Mouse (Mus musculus) lung, postnatal 36 days (tissue): ENCODE measurements at regions not wholly inside any gene's neighbourhood (a gene's known extent, or its start where the extent isn't known, plus 50 kb on each side); places are given as distances from the start of the nearest gene placed in this dataset.
A peak's percentile ranks its signal among the peaks of the same experiment; 100 is the strongest.

ENCODE experiments used
- DNase-seq: peaks from one replicate; pipeline ENCODE4 v3.0.0; 2022; ENCODE audit warnings: mixed read lengths

GRCm38 (mm10) chr8:126538136-126538535, 55.6 kb downstream of the Irf2bp2 start:
- no peak for DNase-seq

GRCm38 (mm10) chr8:126536928-126537618, 56.7 kb downstream of the Irf2bp2 start:
- peak; percentile 79 for DNase-seq

GRCm38 (mm10) chr8:126536132-126536927, 57.5 kb downstream of the Irf2bp2 start:
- peak; percentile 52 for DNase-seq

- DNase-seq = peak; percentile 58
Measured at GRCm38 (mm10) chr8:126532284-126532974, 57.6 kb upstream of the Tarbp1 start.

- DNase-seq = no peak
Measured at GRCm38 (mm10) chr8:126531459-126531858, 56.6 kb upstream of the Tarbp1 start.

- DNase-seq = no peak
Measured at GRCm38 (mm10) chr8:126529409-126529808, 54.5 kb upstream of the Tarbp1 start.

- no peak for DNase-seq
Measured at GRCm38 (mm10) chr8:126528434-126529080, 53.7 kb upstream of the Tarbp1 start.

- DNase-seq = peak; percentile 94
Measured at GRCm38 (mm10) chr8:126526864-126527571, 52.2 kb upstream of the Tarbp1 start.

- DNase-seq = peak; percentile 57
Measured at GRCm38 (mm10) chr8:126525575-126525974, 50.7 kb upstream of the Tarbp1 start.
